Mouse (Mus musculus) forebrain, embryonic 13.5 days (tissue): ENCODE results near the gene Eif4g2. TPM values are rescaled to one million over a fixed set of nuclear protein-coding genes. Genes with fewer than 3 reads are reported as not detected.

Experiments
- ATAC-seq: fragments of 200-750 bp; cut with Nextera tagmentation; 2 replicates; pipeline ENCODE4 v1.8.0; 2017
- H3K27ac ChIP-seq: fragments of 300-500 bp; sonication (generic); 2 replicates; pipeline ENCODE4 v1.5.1; 2015; ENCODE audit warnings: inconsistent platforms, mild to moderate bottlenecking, moderate library complexity
- H3K27me3 ChIP-seq: fragments of 300-500 bp; sonication (generic); 2 replicates; pipeline ENCODE4 v1.6.1; 2015; ENCODE audit warnings: mild to moderate bottlenecking, inconsistent platforms
- H3K36me3 ChIP-seq: fragments of 300-500 bp; sonication (generic); 2 replicates; pipeline ENCODE4 v1.6.1; 2015; ENCODE audit warnings: mild to moderate bottlenecking, inconsistent platforms; ENCODE audit not compliant: poor library complexity, severe bottlenecking
- H3K4me1 ChIP-seq: fragments of 300-500 bp; sonication (generic); 2 replicates; pipeline ENCODE4 v1.6.1; 2015; ENCODE audit warnings: inconsistent platforms
- H3K4me2 ChIP-seq: fragments of 300-500 bp; sonication (generic); 2 replicates; pipeline ENCODE4 v1.6.1; 2015; ENCODE audit warnings: inconsistent platforms, mild to moderate bottlenecking, moderate library complexity
- H3K4me3 ChIP-seq: fragments of 300-500 bp; sonication (generic); 2 replicates; pipeline ENCODE4 v1.5.1; 2015; ENCODE audit warnings: mild to moderate bottlenecking, inconsistent platforms
- H3K9ac ChIP-seq: fragments of 300-500 bp; sonication (generic); 2 replicates; pipeline ENCODE4 v1.6.1; 2015; ENCODE audit warnings: mild to moderate bottlenecking, inconsistent platforms
- H3K9me3 ChIP-seq: fragments of 300-500 bp; sonication (generic); replicated peaks from 2 replicates; pipeline ENCODE4 v1.6.1; 2016; ENCODE audit warnings: inconsistent platforms
- WGBS: fragments of 180-500 bp; shearing (Covaris S2); methylation state at CpG from one replicate; pipeline ENCODE4 v1.1.7; 2015; 5-methylcytosine and 5-hydroxymethylcytosine counted together
- polyA plus RNA-seq: library from polyadenylated mRNA; unstranded; fragments of >200 nt; fragmentation: Nextera tagmentation; extraction: Ambion mirVana; gene quantifications from 2 replicates; pipeline ENCODE4 v1.2.1, GENCODE M21; 2015

Eif4g2 gene
- polyA plus RNA-seq, 1 experiment from 2014 or later = 1,138 TPM

GRCm38 (mm10) chr7:111062971-111063370, 19.9 kb downstream of the Eif4g2 start:
- ATAC-seq = no peak
- Histone ChIP-seq H3K27ac (no peak overlapping the region), H3K36me3 (peaks cover 10% of the 10 kb centered on the region), H3K9ac (no peak overlapping the region), H3K4me2 (no peak overlapping the region), H3K9me3 (peaks cover 6% of the 10 kb centered on the region; the same call in 1 of the 2 replicates), H3K27me3 (no peaks in the 10 kb centered on the region), H3K4me1 (no peaks in the 10 kb centered on the region), H3K4me3 (no peak overlapping the region)
- WGBS = 92% methylated on average over 1 of the region's 1 CpGs

- Histone ChIP-seq H3K36me3 (peaks cover 28% of the 10 kb centered on the region), H3K9ac (no peak overlapping the region), H3K4me3 (no peak overlapping the region), H3K27me3 (no peaks in the 10 kb centered on the region), H3K4me2 (no peak overlapping the region), H3K4me1 (no peaks in the 10 kb centered on the region), H3K9me3 (no peaks in the 10 kb centered on the region), H3K27ac (no peak overlapping the region)
- WGBS = 69% methylated on average over 5 of the region's 5 CpGs
- no peak for ATAC-seq
These were observed 23.3 kb downstream of the Eif4g2 start for GRCm38 (mm10) chr7:111059527-111059926.

- Histone ChIP-seq H3K27me3 (no peaks in the 10 kb centered on the region), H3K4me3 (no peak overlapping the region), H3K9me3 (no peaks in the 10 kb centered on the region), H3K36me3 (peaks cover 58% of the 10 kb centered on the region), H3K4me2 (no peak overlapping the region), H3K27ac (no peak overlapping the region), H3K4me1 (no peaks in the 10 kb centered on the region), H3K9ac (no peak overlapping the region)
- WGBS = 87% methylated on average over 3 of the region's 3 CpGs
- ATAC-seq = no peak
These were observed 26.7 kb downstream of the Eif4g2 start for GRCm38 (mm10) chr7:111055984-111056657.

GRCm38 (mm10) chr7:111055221-111055620, 27.6 kb downstream of the Eif4g2 start:
- ATAC-seq = no peak
- no peaks in the 10 kb centered on the region for H3K9me3 ChIP-seq
- H3K4me2 ChIP-seq = no peak overlapping the region
- H3K27me3 ChIP-seq = no peaks in the 10 kb centered on the region
- H3K27ac ChIP-seq = no peak overlapping the region
- WGBS = 92% methylated on average over 19 of the region's 19 CpGs
- H3K4me3 ChIP-seq = no peak overlapping the region
- no peak overlapping the region for H3K9ac ChIP-seq
- peaks cover 67% of the 10 kb centered on the region for H3K36me3 ChIP-seq
- no peaks in the 10 kb centered on the region for H3K4me1 ChIP-seq

GRCm38 (mm10) chr7:111049652-111050421, 33.0 kb downstream of the Eif4g2 start:
- no peaks in the 10 kb centered on the region for H3K4me1 ChIP-seq
- 61% methylated on average over 6 of the region's 6 CpGs for WGBS
- H3K4me2 ChIP-seq = no peak overlapping the region
- H3K4me3 ChIP-seq = no peak overlapping the region
- H3K27ac ChIP-seq = no peak overlapping the region
- H3K9ac ChIP-seq = no peak overlapping the region
- ATAC-seq = no peak
- H3K9me3 ChIP-seq = no peaks in the 10 kb centered on the region
- no peaks in the 10 kb centered on the region for H3K27me3 ChIP-seq
- peaks cover 97% of the 10 kb centered on the region for H3K36me3 ChIP-seq

- Histone ChIP-seq H3K9ac (no peak overlapping the region), H3K27me3 (no peaks in the 10 kb centered on the region), H3K4me2 (no peak overlapping the region), H3K27ac (no peak overlapping the region), H3K4me1 (no peaks in the 10 kb centered on the region), H3K36me3 (peaks cover 97% of the 10 kb centered on the region), H3K4me3 (no peak overlapping the region), H3K9me3 (no peaks in the 10 kb centered on the region)
- ATAC-seq = no peak
- 83% methylated on average over 5 of the region's 5 CpGs for WGBS
These were observed 33.9 kb downstream of the Eif4g2 start for GRCm38 (mm10) chr7:111048920-111049319.

GRCm38 (mm10) chr7:111029046-111029553, 53.7 kb downstream of the Eif4g2 start:
- WGBS = under 1% methylated on average over 29 of the region's 29 CpGs
- no peaks in the 10 kb centered on the region for H3K9me3 ChIP-seq
- ATAC-seq = no peak; the same call in none of the 2 replicates

GRCm38 (mm10) chr7:111028281-111029045, 54.4 kb downstream of the Eif4g2 start, which contains the start of gene Ctr9:
Gene Ctr9 (plus strand): TSS chr7:111028951.
- peak within 1 kb of the TSS; percentile 81 for H3K4me3 ChIP-seq
- no peaks in the 10 kb centered on the region for H3K27me3 ChIP-seq
- peak within 1 kb of the TSS; percentile 75 for H3K4me2 ChIP-seq
- peak within 1 kb of the TSS; percentile 86 for H3K27ac ChIP-seq
- ATAC-seq = peak; percentile 97
- H3K9ac ChIP-seq = peak within 1 kb of the TSS; percentile 81
- peaks cover 17% of the 10 kb centered on the region for H3K4me1 ChIP-seq
- WGBS = 6% methylated on average over 45 of the region's 45 CpGs
- no peaks in the 10 kb centered on the region for H3K9me3 ChIP-seq
- peaks cover 13% of the 10 kb centered on the region; the same call in 1 of the 2 replicates for H3K36me3 ChIP-seq

More at GRCm38 (mm10) chr7:111029046-111029553, 53.7 kb downstream of the Eif4g2 start:
- Histone ChIP-seq H3K36me3 (peaks cover 15% of the 10 kb centered on the region), H3K4me1 (peaks cover 15% of the 10 kb centered on the region), H3K4me2 (peak overlapping the region; percentile 75), H3K27ac (peak overlapping the region; percentile 86), H3K27me3 (no peaks in the 10 kb centered on the region), H3K4me3 (peak overlapping the region; percentile 81), H3K9ac (peak overlapping the region; percentile 81)

GRCm38 (mm10) chr7:111024912-111025311, 57.9 kb downstream of the Eif4g2 start:
- H3K4me1 ChIP-seq = peaks cover 12% of the 10 kb centered on the region
- H3K9me3 ChIP-seq = no peaks in the 10 kb centered on the region
- no peak overlapping the region for H3K4me2 ChIP-seq
- H3K27ac ChIP-seq = no peak overlapping the region
- WGBS = 68% methylated on average over 4 of the region's 4 CpGs
- ATAC-seq = no peak
- H3K27me3 ChIP-seq = no peaks in the 10 kb centered on the region
- no peaks in the 10 kb centered on the region for H3K36me3 ChIP-seq
- H3K4me3 ChIP-seq = no peak overlapping the region
- H3K9ac ChIP-seq = no peak overlapping the region

- WGBS = 17% methylated on average over 8 of the region's 8 CpGs
- no peak for ATAC-seq
- Histone ChIP-seq H3K9ac (peak overlapping the region; percentile 37), H3K4me2 (no peak overlapping the region; the same call in 1 of the 2 replicates), H3K9me3 (no peaks in the 10 kb centered on the region), H3K27me3 (no peaks in the 10 kb centered on the region), H3K27ac (no peak overlapping the region), H3K4me3 (no peak overlapping the region), H3K36me3 (no peaks in the 10 kb centered on the region), H3K4me1 (peaks cover 7% of the 10 kb centered on the region)
These were observed 58.7 kb downstream of the Eif4g2 start for GRCm38 (mm10) chr7:111024068-111024594.

- no peaks in the 10 kb centered on the region for H3K27me3 ChIP-seq
- no peaks in the 10 kb centered on the region for H3K36me3 ChIP-seq
- H3K9ac ChIP-seq = no peak overlapping the region
- H3K4me3 ChIP-seq = no peak overlapping the region
- WGBS = 72% methylated on average over 4 of the region's 4 CpGs
- peaks cover 7% of the 10 kb centered on the region for H3K4me1 ChIP-seq
- H3K27ac ChIP-seq = no peak overlapping the region
- no peak overlapping the region for H3K4me2 ChIP-seq
- ATAC-seq = no peak
- no peaks in the 10 kb centered on the region for H3K9me3 ChIP-seq
These were observed 62.0 kb downstream of the Eif4g2 start for GRCm38 (mm10) chr7:111020814-111021213.
